Mouse (Mus musculus) heart, postnatal 0 days (tissue): ENCODE measurements at regions not wholly inside any gene's neighbourhood (a gene's known extent, or its start where the extent isn't known, plus 50 kb on each side); places are given as distances from the start of the nearest gene placed in this dataset.
"Not testable (repeated sequence)": the region's sequence is repeated elsewhere in the genome, so short reads cannot be mapped to it uniquely, and the experiment has no call there.

Experiments
- CTCF ChIP-seq: IDR thresholded peaks from 2 replicates; pipeline ENCODE4 v1.5.1; 2016; ENCODE audit warnings: antibody characterized with exemption, control low read depth, low read depth
- EP300 ChIP-seq: IDR thresholded peaks from 2 replicates; pipeline ENCODE4 v1.6.1; 2016; ENCODE audit warnings: antibody characterized with exemption, low read depth

DNA sequence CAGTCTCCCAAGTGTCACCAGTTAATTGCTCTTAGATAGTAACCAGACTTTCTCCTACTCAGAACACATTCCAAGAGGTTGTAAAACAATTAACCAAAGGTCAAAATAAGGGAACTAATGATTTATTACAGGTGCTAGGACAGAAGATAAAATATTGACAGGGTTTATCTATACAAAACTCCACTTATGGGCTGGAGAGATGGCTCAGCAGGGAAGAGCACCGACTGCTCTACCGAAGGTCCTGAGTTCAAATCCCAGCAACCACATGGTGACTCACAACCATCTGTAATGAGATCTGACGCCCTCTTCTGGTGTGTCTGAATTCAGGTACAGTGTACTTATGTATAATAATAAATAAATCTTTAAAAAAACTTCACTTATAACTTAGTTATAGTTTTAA lies 127.6 kb upstream of the Gdi2 start:
- not testable (repeated sequence) for TF ChIP-seq EP300, CTCF
